Mouse (Mus musculus) induced T-regulatory cell, adult 2 months (primary cell): Measurements from ENCODE around the gene Txnrd1.

Experiments
- DNase-seq: peaks from one replicate; pipeline ENCODE4 v3.0.0-alpha.2; 2012; ENCODE audit warnings: low read depth

Gene Txnrd1

GRCm38 (mm10) chr10:82918675-82919074 lies 84.9 kb downstream of the Txnrd1 start:
- DNase-seq, result no peak

DNA sequence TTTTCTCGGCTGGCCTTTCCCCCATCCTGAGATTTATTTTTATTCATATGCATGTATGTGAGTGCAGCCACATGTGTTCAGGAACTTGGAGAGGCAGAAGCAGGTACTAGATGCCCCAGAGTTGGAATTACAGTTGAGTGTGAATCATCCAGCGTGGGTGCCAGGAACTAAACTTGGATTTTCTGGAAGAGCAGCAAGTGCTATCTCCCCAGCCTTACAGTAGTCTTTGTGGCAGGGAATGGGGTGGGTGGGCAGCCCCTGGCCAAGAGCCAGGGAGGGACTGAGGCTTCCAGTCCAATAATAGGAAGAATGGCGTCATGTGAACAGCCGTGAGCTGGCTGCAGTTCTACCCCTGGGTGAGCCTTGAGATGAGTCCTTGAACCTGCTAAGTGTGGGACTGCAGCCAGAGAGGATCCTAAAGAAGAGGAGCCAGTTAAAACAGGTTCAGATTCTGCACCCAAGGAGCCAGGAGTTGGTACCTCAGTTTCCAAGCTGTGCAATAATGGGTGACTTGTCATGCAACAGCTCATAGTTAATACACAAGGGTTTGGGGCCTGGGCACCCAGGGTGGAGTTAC lies 85.7 kb downstream of the Txnrd1 start:
- no peak for DNase-seq

GRCm38 (mm10) chr10:82923547-82923946 lies 89.8 kb downstream of the Txnrd1 start:
- no peak for DNase-seq

DNA sequence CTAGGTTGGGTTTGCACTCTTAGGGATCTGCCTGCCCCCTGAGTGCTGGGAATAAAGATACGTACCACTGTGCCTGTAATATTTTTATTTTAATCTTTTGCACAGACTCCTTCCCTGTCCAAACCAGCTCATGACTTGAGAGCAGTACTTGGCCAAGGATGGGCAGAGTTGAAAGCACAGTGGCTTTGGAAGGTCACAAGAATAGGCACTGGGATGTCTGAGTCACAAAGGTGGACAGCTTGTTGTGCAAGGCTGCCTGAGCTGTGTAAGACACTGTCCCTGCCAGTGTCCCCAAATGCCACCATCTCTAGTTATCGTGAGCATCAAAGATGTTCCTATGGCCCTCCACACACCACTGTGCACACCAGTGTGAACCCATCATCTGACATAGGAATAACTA lies 91.0 kb downstream of the Txnrd1 start:
- DNase-seq, result no peak

GRCm38 (mm10) chr10:82925624-82926023 lies 91.9 kb downstream of the Txnrd1 start:
- DNase-seq, result no peak

DNA sequence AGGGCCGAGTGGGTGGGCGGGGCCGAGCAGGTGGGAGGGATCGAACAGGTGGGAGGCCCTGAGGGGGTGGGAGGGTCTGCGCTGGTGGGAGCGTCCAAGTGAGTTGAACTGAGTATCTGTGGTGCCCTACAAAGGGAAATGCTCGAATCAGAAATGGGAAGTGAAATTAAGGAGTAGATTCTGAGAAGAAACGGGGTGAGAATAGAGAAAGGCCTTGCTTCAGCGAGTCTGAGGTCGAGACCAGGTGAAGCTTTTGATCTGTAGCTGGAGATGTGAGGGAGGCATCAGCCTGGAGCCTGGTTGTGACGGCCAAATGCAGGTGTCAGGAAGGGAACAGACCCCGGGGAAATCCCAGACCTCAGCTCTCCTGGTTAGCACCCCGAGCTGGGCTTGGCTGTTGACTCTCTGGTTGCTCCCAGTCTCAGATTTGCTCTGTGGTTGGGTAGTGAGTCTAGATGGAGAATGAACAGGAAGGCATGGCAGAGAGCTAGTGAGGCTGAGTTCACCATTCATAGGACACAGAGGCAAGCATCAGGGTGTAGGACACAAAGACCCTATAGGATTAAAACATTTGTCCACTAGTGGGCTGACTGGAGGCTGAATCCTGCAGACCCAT lies 101.4 kb downstream of the Txnrd1 start:
- no peak for DNase-seq

DNA sequence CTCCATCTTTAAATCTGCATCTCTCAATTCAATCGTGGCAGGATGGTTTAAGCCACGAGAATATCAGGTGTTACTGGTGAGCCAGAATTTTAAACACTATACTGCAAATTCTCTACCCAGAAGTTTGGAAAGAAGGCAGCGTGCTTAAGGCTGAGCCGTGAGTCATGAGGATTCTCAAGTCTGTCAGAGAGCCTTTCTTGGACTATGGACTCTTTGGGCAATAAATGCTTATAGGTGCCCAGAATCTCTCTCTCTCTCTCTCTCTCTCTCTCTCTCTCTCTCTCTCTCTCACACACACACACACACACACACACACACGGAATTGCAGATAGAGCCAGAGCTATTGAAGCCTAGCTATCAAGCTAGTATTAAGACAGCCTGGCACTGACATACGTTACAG lies 102.0 kb downstream of the Txnrd1 start:
- DNase-seq, result no peak
